ENCODE assay signal across 20 mouse cellular contexts in genomic region chr9:118942030-118942429, GRCm38 (mm10). TPM values are rescaled to one million over a fixed set of nuclear protein-coding genes. Genes with fewer than 3 reads are reported as not detected.
A peak's percentile ranks its signal among the peaks of the same experiment; 100 is the strongest.
DNase-seq lines count a peak whose midpoint lies in the region; TF ChIP-seq lines count a peak whose summit lies in the region.
"Had no signal": no experiment of that assay in that cellular context is flagged by ENCODE, and none has a peak within 500 bp of the region (broad histone marks: within the 10 kb centered on the region; RNA-seq: fewer than 3 reads in every experiment).

No protein-coding gene starts in this region.

- no peaks in the 10 kb centered on the region for H3K27me3 ChIP-seq in kidney, adult 2 months (replicated peaks; ENCODE audit: control insufficient read depth, insufficient read depth, low read length)
- H3K27me3 ChIP-seq: embryonic facial prominence, embryonic 13.5 days; forebrain, embryonic 12.5 days; forebrain, embryonic 15.5 days; hindbrain, embryonic 12.5 days had no signal

- peaks cover 20% of the 10 kb centered on the region for H3K4me1 ChIP-seq in kidney, adult 2 months (ENCODE audit: control insufficient read depth, insufficient read depth, low read length)
- peaks cover 26% of the 10 kb centered on the region for H3K4me1 ChIP-seq in lung, adult 2 months (ENCODE audit: control insufficient read depth, insufficient read depth, low read length)

- DNase-seq in heart, adult 11 months, result peak; percentile 76
- DNase-seq in heart, adult 9 months (ENCODE audit: low spot score in 2 of 2), result no peak
- peak; percentile 55 for DNase-seq in kidney, adult 2 months
- no peak for DNase-seq in kidney, adult 11 months
- peak; percentile 20 for DNase-seq in lung, adult 2 months
- DNase-seq in lung, postnatal 4 days, result no peak
- DNase-seq: adrenal gland, adult 2 months; adrenal gland, postnatal 14 days; cerebellum, adult 11-12 months; cerebellum, adult 8-10 months; cerebellum, postnatal 36 days; embryo, embryonic 11 days; gastrocnemius, postnatal 25 days; heart, adult 2 months had no signal

- TF ChIP-seq CTCF in kidney, adult 2 months (conservative IDR thresholded peaks at IDR 0.05; ENCODE audit: insufficient read depth, insufficient read length, low read depth, low read length), result no peak
- TF ChIP-seq CTCF in lung, adult 2 months (IDR thresholded peaks at IDR 0.05; ENCODE audit: insufficient read depth, low read length), result no peak

- H3K27ac ChIP-seq in kidney, adult 2 months (ENCODE audit: insufficient read depth, low read depth, low read length), result no peak overlapping the region
- H3K27ac ChIP-seq: embryonic facial prominence, embryonic 10.5 days; embryonic facial prominence, embryonic 13.5 days; forebrain, embryonic 12.5 days; forebrain, embryonic 15.5 days; heart, adult 2 months; hindbrain, embryonic 12.5 days had no signal

- no peak for TF ChIP-seq POLR2A in kidney, adult 2 months (IDR thresholded peaks at IDR 0.05; ENCODE audit: low read depth, low read length)
- no peak for TF ChIP-seq POLR2A in lung, adult 2 months (IDR thresholded peaks at IDR 0.05; ENCODE audit: borderline replicate concordance, extremely low read depth, low read depth, low read length)

- no peak overlapping the region for H3K4me3 ChIP-seq in kidney, adult 2 months (ENCODE audit: insufficient read depth, low read depth, low read length)
- no peak overlapping the region for H3K4me3 ChIP-seq in lung, adult 2 months (replicated peaks; ENCODE audit: extremely low read depth, low read depth, low read length)
- H3K4me3 ChIP-seq: embryonic facial prominence, embryonic 10.5 days; embryonic facial prominence, embryonic 13.5 days; erythroblast, embryonic 14.5 days; forebrain, embryonic 12.5 days; forebrain, embryonic 15.5 days; heart, adult 2 months; hindbrain, embryonic 12.5 days had no signal

- H3K36me3 ChIP-seq in kidney, adult 2 months (ENCODE audit: control insufficient read depth, insufficient read depth, low read length), result no peaks in the 10 kb centered on the region
- H3K36me3 ChIP-seq: forebrain, embryonic 12.5 days; forebrain, embryonic 15.5 days; hindbrain, embryonic 12.5 days had no signal

- WGBS in kidney, adult 2 months, result 55% methylated on average over 4 of the region's 4 CpGs
- WGBS in lung, adult 2 months, result 60% methylated on average over 4 of the region's 4 CpGs

RNA-seq across cellular contexts. Expression of gene Ctdspl, which starts 15.8 kb away (rescaled TPM):
- 39.2 and 40.3 TPM in 2 replicates for polyA plus RNA-seq in kidney, adult 2 months (2012; rRNA removed)
- polyA plus RNA-seq in lung, adult 2 months (2012; rRNA removed), result 70.4 and 83.4 TPM in 2 replicates

Comparison
In these comparisons a context has a peak if more than half of its experiments do, and no peak if none do; other contexts are left out.
1. DNase-seq: peak in heart, adult 11 months (single experiment), kidney, adult 2 months (single experiment) and lung, adult 2 months (single experiment); none in heart, adult 9 months (0 of 2), kidney, adult 11 months (single experiment) and lung, postnatal 4 days (0 of 2).